Mouse (Mus musculus) embryo, embryonic 10 days (tissue): ENCODE measurements around the gene Shroom3.

Experiments used
- DNase-seq: peaks from one replicate; pipeline ENCODE4 v3.0.0-alpha.2; 2015; ENCODE audit warnings: low spot score

Gene Shroom3

GRCm38 (mm10) chr5:93005815-93006341 is 322.6 kb downstream of the Shroom3 start:
- DNase-seq = peak; percentile 59

GRCm38 (mm10) chr5:93008256-93008655 is 325.0 kb downstream of the Shroom3 start:
- no peak for DNase-seq
